Mouse (Mus musculus) hindbrain, postnatal 0 days (tissue): ENCODE results near the gene Pla2g12b. TPM values are rescaled to one million over a fixed set of nuclear protein-coding genes. Genes with fewer than 3 reads are reported as not detected.
A peak's percentile ranks its signal among the peaks of the same experiment; 100 is the strongest.

Source experiments
- ATAC-seq: fragments of 200-750 bp; cut with Nextera tagmentation; 2 replicates; pipeline ENCODE4 v1.8.0; 2017; ENCODE audit warnings: mild to moderate bottlenecking, moderate TSS enrichment, moderate library complexity
- DNase-seq: peaks from one replicate; pipeline ENCODE4 v3.0.0-alpha.2; 2015; ENCODE audit warnings: low spot score
- H3K27ac ChIP-seq: fragments of 300-500 bp; sonication (generic); 2 replicates; pipeline ENCODE4 v1.5.1; 2014; ENCODE audit warnings: mild to moderate bottlenecking
- H3K27me3 ChIP-seq: fragments of 300-500 bp; sonication (generic); 2 replicates; pipeline ENCODE4 v1.6.1; 2014; ENCODE audit warnings: low read length, mixed read lengths; ENCODE audit not compliant: insufficient read depth
- H3K36me3 ChIP-seq: fragments of 300-500 bp; sonication (generic); 2 replicates; pipeline ENCODE4 v1.6.1; 2014; ENCODE audit warnings: low read length, mixed read lengths; ENCODE audit not compliant: insufficient read depth
- H3K4me1 ChIP-seq: fragments of 300-500 bp; sonication (generic); 2 replicates; pipeline ENCODE4 v1.6.1; 2014; ENCODE audit warnings: antibody characterized with exemption, low read length, mixed read lengths; ENCODE audit not compliant: insufficient read depth
- H3K4me2 ChIP-seq: fragments of 300-500 bp; sonication (generic); 2 replicates; pipeline ENCODE4 v1.6.1; 2014; ENCODE audit warnings: low read depth, mild to moderate bottlenecking, low read length, moderate library complexity, mixed read lengths
- H3K4me3 ChIP-seq: fragments of 300-500 bp; sonication (generic); 2 replicates; pipeline ENCODE4 v1.5.1; 2014; ENCODE audit warnings: low read length
- H3K9ac ChIP-seq: fragments of 300-500 bp; sonication (generic); replicated peaks from 2 replicates; pipeline ENCODE4 v1.6.1; 2014; ENCODE audit warnings: mild to moderate bottlenecking, low read length, moderate library complexity, mixed read lengths
- H3K9me3 ChIP-seq: fragments of 300-500 bp; sonication (generic); 2 replicates; pipeline ENCODE4 v1.6.1; 2016; ENCODE audit warnings: low read length, mixed read lengths
- CTCF ChIP-seq: IDR thresholded peaks from 2 replicates; pipeline ENCODE4 v1.5.1; 2016; ENCODE audit warnings: antibody characterized with exemption, control low read depth, low read depth
- WGBS: fragments of 180-500 bp; shearing (Covaris S2); extraction: QIAGEN DNeasy Blood & Tissue Kit; methylation state at CpG from one replicate; pipeline ENCODE4 v1.1.7; 2014; 5-methylcytosine and 5-hydroxymethylcytosine counted together
- polyA plus RNA-seq: library from polyadenylated mRNA; unstranded; fragments of >200 nt; fragmentation: Nextera tagmentation; extraction: Ambion mirVana; gene quantifications from 2 replicates; pipeline ENCODE4 v1.2.1, GENCODE M21; 2015
- total RNA-seq: library from RNA; depleted of rRNA; stranded (reverse); fragments of >200 nt; gene quantifications from 2 replicates; pipeline ENCODE4 v1.2.3, GENCODE M21; 2014

Pla2g12b gene
- total and polyA plus RNA-seq, 2 experiments from 2014 or later = not detected

DNA sequence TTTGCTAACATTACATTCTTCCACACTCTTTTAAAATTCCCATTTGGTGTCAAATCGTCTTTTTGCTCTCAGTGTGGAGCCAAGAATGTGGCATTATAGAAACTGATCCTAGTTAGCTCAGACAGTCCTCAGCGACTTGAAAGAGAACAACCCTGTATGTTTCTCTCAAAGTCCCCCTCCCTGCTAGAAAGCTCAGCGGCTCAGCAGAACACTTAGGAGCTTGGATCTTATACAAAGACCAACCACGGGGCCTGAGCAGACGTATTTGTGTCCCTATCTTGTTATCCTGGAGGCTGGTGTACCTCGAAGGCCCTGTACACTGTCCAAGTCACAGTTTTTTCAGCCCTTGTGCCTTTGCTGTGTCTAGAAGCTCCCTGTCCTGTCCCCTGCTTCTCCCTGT lies 36.7 kb downstream of the Pla2g12b start:
- Histone ChIP-seq H3K4me2 (no peak overlapping the region), H3K4me3 (no peak overlapping the region), H3K27ac (no peak overlapping the region), H3K4me1 (no peaks in the 10 kb centered on the region), H3K9ac (no peak overlapping the region), H3K27me3 (no peaks in the 10 kb centered on the region), H3K9me3 (no peaks in the 10 kb centered on the region), H3K36me3 (no peaks in the 10 kb centered on the region)
- no peak for DNase-seq
- no peak for TF ChIP-seq CTCF
- no peak for ATAC-seq
- 29% methylated on average over 6 of the region's 6 CpGs for WGBS

DNA sequence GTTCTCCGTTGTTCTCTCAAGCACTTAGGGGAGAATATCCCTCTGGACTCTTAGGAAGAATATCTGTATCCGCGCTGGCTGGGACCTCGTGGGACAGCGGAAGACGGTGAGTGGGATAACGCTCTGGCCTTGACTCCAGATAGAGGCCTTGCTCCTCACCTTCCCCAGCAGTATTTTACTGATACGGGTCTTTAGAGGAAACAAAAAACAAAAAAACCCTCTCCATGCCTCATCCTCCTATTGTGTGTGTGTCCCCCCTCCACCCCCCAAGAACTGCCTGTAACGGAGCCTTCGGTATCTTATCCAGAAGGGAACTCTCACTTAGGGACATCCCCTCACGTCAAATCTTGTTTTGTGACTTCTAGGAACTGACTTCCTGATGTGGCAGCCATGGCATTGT lies 38.3 kb downstream of the Pla2g12b start, which contains the start of gene Oit3:
Oit3 (minus strand) TSS at position 44 of the 400 bp plus-strand sequence.
- ATAC-seq (no peak), DNase-seq (no peak)
- no peak within 1 kb of the TSS for H3K4me2 ChIP-seq
- H3K27ac ChIP-seq = no peak within 1 kb of the TSS
- no peak within 1 kb of the TSS for H3K9ac ChIP-seq
- WGBS = 81% methylated on average over 11 of the region's 11 CpGs
- H3K4me3 ChIP-seq = no peak within 1 kb of the TSS
- H3K9me3 ChIP-seq = no peaks in the 10 kb centered on the region
- no peaks in the 10 kb centered on the region for H3K27me3 ChIP-seq
- H3K4me1 ChIP-seq = no peaks in the 10 kb centered on the region
- TF ChIP-seq CTCF = no peak
- H3K36me3 ChIP-seq = no peaks in the 10 kb centered on the region

DNA sequence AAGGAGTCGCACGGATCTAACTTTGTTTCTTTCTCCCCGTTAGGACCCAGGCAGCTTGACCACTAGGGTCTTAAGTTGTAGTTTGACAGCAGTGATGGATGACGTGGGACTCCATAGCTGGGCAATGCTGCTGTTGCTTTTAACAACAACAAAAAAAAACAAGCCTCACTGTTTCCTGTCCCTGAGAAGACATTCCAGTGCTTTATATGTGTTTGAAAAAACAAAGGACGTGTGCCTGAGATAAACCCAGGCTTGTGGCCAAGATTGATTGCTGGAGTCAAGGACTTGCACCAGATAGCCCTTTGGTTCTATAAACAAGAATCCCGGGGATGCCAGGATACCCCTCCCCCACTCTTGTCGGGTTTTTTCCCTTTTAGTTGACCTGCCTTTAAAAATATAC lies 39.8 kb downstream of the Pla2g12b start:
- ATAC-seq = no peak
- WGBS = 32% methylated on average over 7 of the region's 7 CpGs
- Histone ChIP-seq H3K27ac (no peak overlapping the region), H3K9ac (no peak overlapping the region), H3K27me3 (no peaks in the 10 kb centered on the region), H3K4me3 (no peak overlapping the region), H3K4me1 (no peaks in the 10 kb centered on the region), H3K9me3 (no peaks in the 10 kb centered on the region), H3K36me3 (no peaks in the 10 kb centered on the region), H3K4me2 (no peak overlapping the region)
- TF ChIP-seq CTCF = no peak
- no peak for DNase-seq

- ATAC-seq (no peak), DNase-seq (no peak)
- Histone ChIP-seq H3K36me3 (no peaks in the 10 kb centered on the region), H3K4me1 (no peaks in the 10 kb centered on the region), H3K4me3 (no peak overlapping the region), H3K27me3 (no peaks in the 10 kb centered on the region), H3K9me3 (no peaks in the 10 kb centered on the region), H3K4me2 (no peak overlapping the region), H3K9ac (no peak overlapping the region), H3K27ac (no peak overlapping the region)
- TF ChIP-seq CTCF = no peak
- 49% methylated on average over 3 of the region's 3 CpGs for WGBS
Observed at GRCm38 (mm10) chr10:59444106-59444505, 40.6 kb downstream of the Pla2g12b start.

DNA sequence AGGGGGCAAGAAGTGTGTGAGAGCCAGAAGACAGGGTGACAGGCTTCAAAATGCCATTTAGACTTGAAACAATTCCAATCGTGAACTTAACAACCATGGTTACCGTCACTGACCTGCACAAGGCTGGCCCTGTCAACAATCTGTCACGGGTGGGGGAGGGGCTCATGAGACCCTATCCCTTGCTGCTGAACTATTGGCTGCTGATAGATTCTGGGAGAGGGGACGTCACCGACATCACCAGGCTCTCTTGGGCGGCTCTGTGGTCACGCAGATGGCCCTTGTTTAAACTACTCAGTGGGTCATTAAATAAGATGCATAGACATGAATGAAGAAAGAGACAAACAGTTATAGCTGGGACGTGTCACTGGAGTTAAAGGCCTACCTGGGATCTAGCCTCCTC lies 41.2 kb downstream of the Pla2g12b start:
- Histone ChIP-seq H3K4me2 (no peak overlapping the region), H3K9me3 (no peaks in the 10 kb centered on the region), H3K27ac (no peak overlapping the region), H3K27me3 (no peaks in the 10 kb centered on the region), H3K4me1 (no peaks in the 10 kb centered on the region), H3K4me3 (no peak overlapping the region), H3K9ac (no peak overlapping the region), H3K36me3 (0 out of 2 replicates have a peak, but pooled peaks cover 3% of the 10 kb centered on the region)
- no peak for DNase-seq
- ATAC-seq = peak; percentile 49; the same call in 1 of the 2 replicates
- no peak for TF ChIP-seq CTCF
- WGBS = 26% methylated on average over 8 of the region's 8 CpGs

GRCm38 (mm10) chr10:59446911-59447437 lies 43.5 kb downstream of the Pla2g12b start:
- TF ChIP-seq CTCF = no peak
- H3K4me3 ChIP-seq = no peak overlapping the region
- H3K27ac ChIP-seq = no peak overlapping the region
- H3K27me3 ChIP-seq = no peaks in the 10 kb centered on the region
- H3K4me2 ChIP-seq = no peak overlapping the region
- 91% methylated on average over 10 of the region's 10 CpGs for WGBS
- no peak for ATAC-seq
- no peak overlapping the region for H3K9ac ChIP-seq
- H3K4me1 ChIP-seq = no peaks in the 10 kb centered on the region
- H3K9me3 ChIP-seq = no peaks in the 10 kb centered on the region
- H3K36me3 ChIP-seq = peaks cover 7% of the 10 kb centered on the region; the same call in 1 of the 2 replicates
- DNase-seq = no peak

DNA sequence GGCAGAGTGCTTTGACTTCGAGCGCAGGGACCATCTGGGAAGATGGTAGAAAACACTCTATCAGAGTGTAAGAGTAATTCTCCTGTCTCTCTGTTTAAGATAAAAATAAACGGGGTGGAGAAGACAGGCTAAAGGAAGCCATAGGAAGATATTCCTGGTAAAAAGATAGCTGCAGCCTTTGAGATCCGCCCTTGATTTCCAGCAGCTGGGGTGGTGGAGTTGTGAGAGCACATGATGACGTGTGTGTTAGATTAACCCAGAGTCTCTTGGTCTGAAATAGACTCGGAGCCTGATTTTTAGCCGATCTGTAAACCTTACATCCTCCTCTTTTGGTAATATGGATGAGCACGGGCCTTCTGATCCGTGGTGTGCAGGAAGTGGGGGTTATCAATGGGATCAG lies 44.1 kb downstream of the Pla2g12b start:
- 85% methylated on average over 9 of the region's 9 CpGs for WGBS
- Histone ChIP-seq H3K36me3 (peaks cover 7% of the 10 kb centered on the region; the same call in 1 of the 2 replicates), H3K27ac (no peak overlapping the region)

More for the DNA sequence above, 44.1 kb downstream of the Pla2g12b start:
- no peak overlapping the region for H3K9ac ChIP-seq
- DNase-seq = no peak
- no peaks in the 10 kb centered on the region for H3K4me1 ChIP-seq
- H3K4me2 ChIP-seq = no peak overlapping the region
- H3K27me3 ChIP-seq = no peaks in the 10 kb centered on the region
- ATAC-seq = no peak
- no peak overlapping the region for H3K4me3 ChIP-seq
- TF ChIP-seq CTCF = no peak
- no peaks in the 10 kb centered on the region for H3K9me3 ChIP-seq
